Comparison of ENCODE assay signal across 25 mouse cellular contexts in genomic region chr9:41049282-41049681, GRCm38 (mm10). TPM values are rescaled to one million over a fixed set of nuclear protein-coding genes. Genes with fewer than 3 reads are reported as not detected.
DNase-seq lines count a peak whose midpoint lies in the region; ATAC-seq and TF ChIP-seq lines count a peak whose summit lies in the region.
"Had no signal": no experiment of that assay in that cellular context is flagged by ENCODE, and none has a peak within 500 bp of the region (broad histone marks: within the 10 kb centered on the region; RNA-seq: fewer than 3 reads in every experiment).

No protein-coding gene starts in this region.

- H3K4me3 ChIP-seq in MEL (ENCODE audit: control insufficient read depth in 1 of 2, insufficient read depth in 1 of 2, low read depth in 2 of 2, low read length in 2 of 2), result no peak overlapping the region
- H3K4me3 ChIP-seq in liver, embryonic 13.5 days (replicated peaks), result no peak overlapping the region
- H3K4me3 ChIP-seq: forebrain, embryonic 10.5 days; hindbrain, embryonic 13.5 days; intestine, embryonic 15.5 days; lung, embryonic 15.5 days had no signal

- H3K27me3 ChIP-seq in MEL (ENCODE audit: control insufficient read depth in 1 of 2, insufficient read depth in 2 of 2, low read length in 2 of 2), result no peaks in the 10 kb centered on the region
- no peaks in the 10 kb centered on the region for H3K27me3 ChIP-seq in liver, embryonic 13.5 days
- H3K27me3 ChIP-seq: hindbrain, embryonic 13.5 days; intestine, embryonic 15.5 days; lung, embryonic 15.5 days had no signal

- 23% methylated on average over 7 of the region's 7 CpGs for WGBS in liver, embryonic 13.5 days (ENCODE audit: insufficient replicate concordance)

- peaks cover 0 to 43% of the 10 kb centered on the region in 2 experiments; a peak in 2 of 4 replicates for H3K36me3 ChIP-seq in MEL (ENCODE audit: control insufficient read depth in 1 of 2, insufficient read depth in 2 of 2, low read length in 2 of 2)
- no peaks in the 10 kb centered on the region; the same call in 1 of the 2 replicates for H3K36me3 ChIP-seq in liver, embryonic 13.5 days
- H3K36me3 ChIP-seq: forebrain, embryonic 10.5 days; intestine, embryonic 15.5 days; lung, embryonic 15.5 days had no signal

- H3K9ac ChIP-seq in MEL (ENCODE audit: control insufficient read depth, low read depth, low read length, poor library complexity, severe bottlenecking), result no peak overlapping the region
- H3K9ac ChIP-seq in liver, embryonic 13.5 days, result no peak overlapping the region
- H3K9ac ChIP-seq: forebrain, postnatal 0 days; hindbrain, embryonic 13.5 days; intestine, embryonic 15.5 days; lung, embryonic 15.5 days had no signal

- no peak for TF ChIP-seq RAD21 in MEL (IDR thresholded peaks at IDR 0.05; ENCODE audit: low read depth, low read length)

- peaks cover 18 to 55% of the 10 kb centered on the region in 2 experiments for H3K4me1 ChIP-seq in MEL (ENCODE audit: control insufficient read depth in 1 of 2, insufficient read depth in 2 of 2, low read length in 2 of 2)
- peaks cover 63% of the 10 kb centered on the region for H3K4me1 ChIP-seq in liver, embryonic 13.5 days (replicated peaks)

- H3K79me2 ChIP-seq in MEL (ENCODE audit: control insufficient read depth, insufficient read depth, low read length, poor library complexity), result no peaks in the 10 kb centered on the region

- TF ChIP-seq EP300 in MEL (IDR thresholded peaks at IDR 0.05; ENCODE audit: low read depth in 1 of 2, low read length in 2 of 2), result peak; percentile 74 to 82

- TF ChIP-seq CTCF in MEL (IDR thresholded peaks at IDR 0.05 in 2 of 3, conservative IDR thresholded peaks at IDR 0.05 in 1 of 3; ENCODE audit: control insufficient read depth in 1 of 3, insufficient read depth in 1 of 3, low read depth in 2 of 3, low read length in 3 of 3, poor library complexity in 1 of 3, severe bottlenecking in 1 of 3), result no peak

- peak overlapping the region; percentile 17; the same call in 1 of the 2 replicates for H3K4me2 ChIP-seq in liver, embryonic 13.5 days
- H3K4me2 ChIP-seq: heart, embryonic 11.5 days; hindbrain, embryonic 13.5 days; intestine, embryonic 15.5 days; lung, embryonic 15.5 days had no signal

- TF ChIP-seq POLR2A in MEL (IDR thresholded peaks at IDR 0.05; ENCODE audit: control insufficient read depth in 1 of 2, insufficient read depth in 1 of 2, low read depth in 1 of 2, low read length in 2 of 2, poor library complexity in 1 of 2), result no peak

- peak; percentile 78 for DNase-seq in MEL (ENCODE audit: low read depth, low spot score)
- peak; percentile 58 for DNase-seq in brain, adult 2 months (ENCODE audit: low read depth, low spot score)
- no peak for DNase-seq in liver, embryonic 13.5 days
- no peak for DNase-seq in kidney, adult 9 months
- no peak for DNase-seq in heart, postnatal 4 days
- DNase-seq: adrenal gland, postnatal 10 days; cerebellum, adult 11 months; cerebellum, postnatal 14 days; embryo, embryonic 11 days; forebrain, postnatal 0 days; heart, postnatal 10 days; lung, postnatal 4 days; midbrain, embryonic 14.5 days; retina, postnatal 1 day had no signal

- no peaks in the 10 kb centered on the region for H3K9me3 ChIP-seq in MEL (replicated peaks; ENCODE audit: insufficient read depth, low read length)
- H3K9me3 ChIP-seq in liver, embryonic 13.5 days (replicated peaks), result no peaks in the 10 kb centered on the region
- H3K9me3 ChIP-seq: forebrain, embryonic 10.5 days; hindbrain, embryonic 13.5 days; intestine, embryonic 15.5 days; lung, embryonic 15.5 days had no signal

- H3K27ac ChIP-seq in MEL (ENCODE audit: control insufficient read depth, low read depth, low read length), result peak overlapping the region; percentile 31; the same call in 1 of the 2 replicates
- no peak overlapping the region; the same call in 1 of the 2 replicates for H3K27ac ChIP-seq in liver, embryonic 13.5 days
- H3K27ac ChIP-seq: forebrain, embryonic 10.5 days; intestine, embryonic 15.5 days; lung, embryonic 15.5 days; stomach, postnatal 0 days had no signal

- ATAC-seq in liver, embryonic 13.5 days (ENCODE audit: low read depth), result peak; percentile 57
- ATAC-seq in megakaryocyte progenitor cell, adult 5-6 weeks (replicated peaks; ENCODE audit: poor library complexity), result peak; percentile 30; the same call in 1 of the 2 replicates
- ATAC-seq in monocyte, adult 5-6 weeks (replicated peaks; ENCODE audit: insufficient number of reproducible peaks, low FRiP score, low TSS enrichment, poor library complexity, severe bottlenecking), result no peak
- ATAC-seq: activated CD4-positive, CD25-positive, alpha-beta regulatory T cell, adult 4 months; forebrain, postnatal 0 days; intestine, embryonic 15.5 days had no signal

TF ChIP-seq in MEL, 35 proteins besides CTCF, POLR2A, EP300 and RAD21:
- no peak for TF ChIP-seq E2F4 (IDR thresholded peaks at IDR 0.05; ENCODE audit: borderline replicate concordance, low read depth, low read length)
- no peak for TF ChIP-seq MEF2A (IDR thresholded peaks at IDR 0.05; ENCODE audit: extremely low read depth, insufficient replicate concordance, low read depth, low read length, poor library complexity, severe bottlenecking)
- no peak for TF ChIP-seq MAFK (IDR thresholded peaks at IDR 0.05; ENCODE audit: borderline replicate concordance, low read depth, low read length)
- no peak for TF ChIP-seq USF1 (IDR thresholded peaks at IDR 0.05; ENCODE audit: low read depth, low read length)
- no peak for TF ChIP-seq ZC3H11A (IDR thresholded peaks at IDR 0.05; ENCODE audit: low read depth, low read length)
- 0 out of 2 replicates have a peak, but pooled peaks have one; percentile 38 for TF ChIP-seq MAZ (IDR thresholded peaks at IDR 0.05; ENCODE audit: low read depth, low read length)
- no peak for TF ChIP-seq ZMIZ1 (IDR thresholded peaks at IDR 0.05; ENCODE audit: low read depth, low read length)
- TF ChIP-seq SIN3A (IDR thresholded peaks at IDR 0.05; ENCODE audit: low read length), result peak; percentile 49
- TF ChIP-seq KAT2A (conservative IDR thresholded peaks at IDR 0.05; ENCODE audit: low read depth, low read length), result no peak
- peak; percentile 96 for TF ChIP-seq MAX (IDR thresholded peaks at IDR 0.05; ENCODE audit: low read length)
- no peak for TF ChIP-seq TBP (IDR thresholded peaks at IDR 0.05; ENCODE audit: low read depth, low read length)
- peak; percentile 57; the same call in 1 of the 2 replicates for TF ChIP-seq RCOR1 (IDR thresholded peaks at IDR 0.05; ENCODE audit: low read depth, low read length)
- no peak for TF ChIP-seq ELF1 (IDR thresholded peaks at IDR 0.05; ENCODE audit: low read depth, low read length)
- peak; percentile 68; the same call in 1 of the 2 replicates for TF ChIP-seq MYC (IDR thresholded peaks at IDR 0.05; ENCODE audit: low read depth, low read length)
- TF ChIP-seq BHLHE40 (IDR thresholded peaks at IDR 0.05; ENCODE audit: borderline replicate concordance, low read depth, low read length), result peak; percentile 85; the same call in 1 of the 2 replicates
- TF ChIP-seq ETS1 (IDR thresholded peaks at IDR 0.05; ENCODE audit: low read depth, low read length), result peak; percentile 69
- no peak for TF ChIP-seq CHD1 (IDR thresholded peaks at IDR 0.05; ENCODE audit: low read depth, low read length)
- TF ChIP-seq JUND (IDR thresholded peaks at IDR 0.05; ENCODE audit: low read depth, low read length), result no peak
- no peak for TF ChIP-seq HCFC1 (IDR thresholded peaks at IDR 0.05; ENCODE audit: low read depth, low read length)
- peak; percentile 66 for TF ChIP-seq TCF12 (IDR thresholded peaks at IDR 0.05; ENCODE audit: low read depth, low read length)
- no peak for TF ChIP-seq USF2 (IDR thresholded peaks at IDR 0.05; ENCODE audit: borderline replicate concordance in 1 of 2, insufficient read depth in 1 of 2, low read depth in 1 of 2, low read length in 2 of 2)
- peak; percentile 84 for TF ChIP-seq GATA1 (IDR thresholded peaks at IDR 0.05; ENCODE audit: low read depth, low read length)
- TF ChIP-seq CHD2 (IDR thresholded peaks at IDR 0.05; ENCODE audit: low read length), result no peak

RNA-seq across cellular contexts. Expression of gene Crtam, which starts 44.9 kb away (rescaled TPM):
- total RNA-seq in MEL (2012; rRNA removed), result not detected in 2 replicates
- polyA plus RNA-seq in MEL (2012; ENCODE audit: insufficient read depth in 1 of 2, insufficient read length in 2 of 2, low read depth in 1 of 2, low replicate concordance in 2 of 2, missing spikeins in 1 of 2), result under 1 TPM in 1 of 2 experiments, not detected in 1; 0.04 TPM
- polyA plus RNA-seq in liver, embryonic 13.5 days (2015; fragmentation: Nextera tagmentation; extraction: Ambion mirVana), result 0.03 TPM in 2 replicates
- total RNA-seq in megakaryocyte progenitor cell, adult 5-6 weeks (2015), result not detected in 2 replicates
- total RNA-seq in megakaryocyte progenitor cell, adult 5-6 weeks (2017), result not detected in 2 replicates
- under 1 TPM; 0.10 to 0.16 TPM for total RNA-seq in heart, postnatal 4 days (2021)
- 2.6 to 16.5 TPM (median 10.8 TPM) in 3 replicates for total RNA-seq in monocyte, adult 5-6 weeks (2017)
- total RNA-seq: gastrocnemius, adult 18-20 months had no signal
- polyA plus RNA-seq: embryonic facial prominence, embryonic 14.5 days; lung, embryonic 15.5 days; stomach, postnatal 0 days had no signal

Comparison
In these comparisons a context has a peak if more than half of its experiments do, and no peak if none do; other contexts are left out.
1. DNase-seq: peak in MEL (single experiment) and brain, adult 2 months (single experiment); none in liver, embryonic 13.5 days (single experiment), kidney, adult 9 months (single experiment) and heart, postnatal 4 days (single experiment).